Mouse (Mus musculus): ENCODE measurements around the gene Pbrm1.
A peak's percentile ranks its signal among the peaks of the same experiment; 100 is the strongest.

The Pbrm1 gene

DNA sequence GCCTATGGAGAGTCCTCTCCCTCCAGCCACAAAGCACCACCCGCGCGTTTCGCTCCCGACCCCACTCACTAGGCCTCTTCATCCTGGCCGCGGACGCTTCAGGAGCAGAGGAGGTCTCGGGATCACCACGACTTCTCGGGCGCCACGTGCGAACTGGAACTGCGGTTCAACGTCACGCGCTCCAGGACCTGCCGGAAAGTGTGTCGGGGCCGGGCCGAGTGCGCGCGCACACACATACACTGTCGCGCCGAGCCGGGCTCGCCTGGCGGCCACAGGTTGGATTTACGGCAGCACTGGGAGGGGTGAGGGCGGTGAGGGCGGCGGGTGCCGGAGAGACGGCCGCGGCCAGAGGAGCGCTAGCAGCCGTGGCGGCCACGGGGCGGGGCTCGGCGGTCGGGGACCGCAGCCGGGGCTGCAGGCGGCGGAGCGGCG, at the start of gene Pbrm1, which contains the start of gene Gnl3:
Gene Pbrm1 (plus strand): TSS at position 279 of the 432 bp plus-strand sequence.
Gene Gnl3 (minus strand): TSS at position 293 of the 432 bp plus-strand sequence.
- peak; percentile 98 for DNase-seq (ENCODE audit: low spot score in 2 of 2)

DNA sequence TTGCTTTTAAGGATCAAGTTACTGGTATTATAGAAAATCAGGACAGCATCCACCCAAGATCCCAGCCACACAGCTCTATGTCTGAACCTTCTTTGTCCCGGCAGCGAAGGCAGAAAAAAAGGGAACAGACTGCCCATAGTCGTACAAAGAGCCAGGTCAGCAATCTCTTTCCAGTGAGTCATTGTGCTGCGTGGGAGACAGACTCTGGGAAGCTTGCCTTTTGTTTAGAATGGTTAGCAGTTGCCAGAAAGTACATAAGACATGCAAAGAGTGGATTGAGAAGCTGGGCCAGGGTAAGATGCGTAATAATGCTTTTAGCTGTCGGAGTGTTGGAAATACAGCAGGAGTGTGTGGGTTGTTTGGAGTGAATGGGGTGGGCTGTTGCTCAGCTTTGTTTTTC, 44.7 kb upstream of the Pbrm1 start:
- DNase-seq (ENCODE audit: low spot score in 2 of 2) = peak; percentile 45 to 65

DNA sequence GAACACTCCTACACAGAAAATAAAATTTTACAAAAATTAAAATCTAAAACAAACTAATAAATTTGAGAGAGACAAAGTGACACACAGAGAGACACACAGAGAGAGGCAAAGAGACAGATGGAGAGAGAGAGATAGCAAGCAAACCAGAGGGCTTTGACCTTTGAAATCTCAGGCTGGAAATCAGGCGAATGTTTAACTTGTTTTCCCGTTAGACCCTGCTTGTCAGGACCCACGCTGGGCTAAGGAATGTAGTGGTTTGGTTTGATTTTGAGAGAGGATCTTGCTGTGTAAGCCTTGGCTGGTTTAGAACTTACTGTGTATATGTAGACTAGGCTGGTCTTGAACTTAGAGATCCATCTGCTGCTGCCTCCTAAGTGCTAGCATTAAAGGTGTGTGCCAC, 42.7 kb upstream of the Pbrm1 start:
- DNase-seq (ENCODE audit: low spot score in 2 of 2) = no peak

DNA sequence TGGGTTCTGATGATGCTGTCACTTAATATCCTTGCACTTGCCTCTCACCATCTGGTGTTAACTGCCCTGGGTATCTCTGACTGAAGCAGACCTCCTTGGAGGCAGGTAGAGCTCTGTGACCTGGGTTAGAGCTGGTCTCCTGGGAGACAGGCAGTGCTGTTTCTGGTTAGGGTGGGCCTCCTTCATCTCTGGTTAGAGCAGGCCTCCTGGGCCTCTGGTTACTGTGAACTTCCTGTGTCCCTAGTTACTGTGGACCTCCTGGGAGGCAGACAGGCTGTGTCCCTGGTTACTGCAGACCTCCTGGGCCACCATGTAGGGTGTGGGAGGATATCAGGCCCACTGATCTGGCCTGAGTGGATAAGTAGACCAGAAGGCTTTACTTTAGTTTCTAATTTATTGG, 22.5 kb upstream of the Pbrm1 start:
- no peak for DNase-seq (ENCODE audit: low spot score in 2 of 2)

DNA sequence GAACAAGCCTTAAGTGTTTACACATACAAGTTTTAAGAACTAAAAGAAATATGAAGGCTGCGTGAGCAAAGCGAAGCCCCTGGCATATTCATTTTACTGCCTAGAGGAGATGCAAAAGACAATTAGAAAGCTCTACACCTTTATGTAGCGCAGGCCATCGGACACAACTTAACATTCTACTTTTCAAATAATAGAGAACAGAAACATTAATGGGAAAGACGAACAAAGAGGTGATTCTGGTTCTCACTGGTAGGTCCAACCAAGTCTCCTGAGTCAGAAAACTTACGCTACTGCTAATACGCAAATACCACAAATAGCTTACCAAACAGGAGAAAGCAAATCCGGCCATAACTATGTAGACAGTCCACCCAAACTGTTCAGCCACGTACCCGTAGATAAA, 18.6 kb upstream of the Pbrm1 start:
- DNase-seq (ENCODE audit: low spot score in 2 of 2) = no peak

DNA sequence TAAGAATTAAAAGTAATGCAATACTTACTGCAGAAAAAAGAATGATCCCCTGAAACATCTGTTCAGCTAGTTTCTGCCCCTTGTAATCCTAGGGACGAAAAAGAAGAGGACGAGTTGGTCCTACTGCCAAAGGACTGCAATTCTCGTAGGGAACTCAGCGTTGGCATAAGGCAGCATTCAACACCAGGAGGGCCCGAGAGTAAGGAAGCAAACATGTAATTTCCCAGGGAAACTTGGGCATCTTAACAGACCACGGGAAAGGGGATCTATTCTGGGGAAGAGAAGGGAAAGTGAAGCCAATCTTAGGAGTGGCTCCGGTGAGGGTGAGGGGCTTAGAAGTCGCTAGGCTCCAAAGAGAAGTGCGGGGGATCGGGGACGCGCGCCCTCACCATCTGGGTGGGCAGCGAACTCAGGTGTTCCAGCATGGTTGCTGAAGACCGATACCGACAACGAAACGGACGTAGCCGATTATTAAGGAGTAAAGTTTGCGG, 18.1 kb upstream of the Pbrm1 start:
- DNase-seq (ENCODE audit: low spot score in 2 of 2) = no peak

DNA sequence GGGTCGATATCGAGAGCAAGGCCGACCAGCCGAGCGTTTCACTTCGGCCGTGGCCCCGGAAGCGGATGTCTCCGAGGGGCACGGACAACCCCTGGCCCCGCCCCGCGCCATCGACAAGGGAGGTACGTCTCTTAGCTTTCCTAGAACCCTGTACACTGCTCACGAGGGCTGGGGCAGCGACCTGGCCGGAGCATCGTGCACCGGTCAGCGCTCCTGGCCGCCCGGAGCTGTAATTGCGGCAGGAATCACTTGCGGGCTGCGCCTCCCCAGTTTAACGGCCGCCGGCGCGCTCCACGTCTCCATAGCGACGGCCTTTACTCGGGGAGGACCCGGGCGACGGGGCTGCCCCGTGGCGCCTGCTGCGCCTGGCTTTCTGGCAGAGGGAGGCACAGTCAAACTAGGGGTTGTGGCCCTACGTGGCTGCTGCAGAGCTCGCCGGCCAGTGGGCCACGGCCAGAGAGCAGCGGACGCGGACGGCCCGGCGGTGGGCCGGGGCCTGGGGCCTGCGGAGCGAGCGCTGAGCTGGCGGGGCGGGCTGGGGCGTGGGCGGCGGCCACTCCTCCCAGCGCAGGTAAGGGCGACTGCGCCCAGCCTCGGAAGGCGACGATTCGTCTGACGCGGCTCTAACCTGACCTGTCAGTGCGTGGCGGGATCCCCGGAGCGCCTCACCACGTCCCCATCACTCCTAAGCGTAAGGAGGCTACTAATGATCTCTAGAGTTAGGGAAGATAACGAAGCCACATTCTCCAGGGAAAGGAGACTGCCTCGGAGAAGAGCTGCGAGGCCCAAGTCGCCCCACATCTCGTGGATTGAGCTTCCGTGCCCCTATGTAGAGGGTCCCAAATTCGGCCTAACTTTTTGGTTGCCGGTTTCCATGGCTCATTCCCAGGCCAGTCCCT, 17.4 kb upstream of the Pbrm1 start, which contains the start of the genes Glt8d1 and Spcs1:
Gene Glt8d1 (plus strand): TSS at position 94 of the 899 bp plus-strand sequence.
Gene Spcs1 (minus strand): TSS at position 366 of the 899 bp plus-strand sequence.
- peak; percentile 91 for DNase-seq (ENCODE audit: low spot score in 2 of 2)

DNA sequence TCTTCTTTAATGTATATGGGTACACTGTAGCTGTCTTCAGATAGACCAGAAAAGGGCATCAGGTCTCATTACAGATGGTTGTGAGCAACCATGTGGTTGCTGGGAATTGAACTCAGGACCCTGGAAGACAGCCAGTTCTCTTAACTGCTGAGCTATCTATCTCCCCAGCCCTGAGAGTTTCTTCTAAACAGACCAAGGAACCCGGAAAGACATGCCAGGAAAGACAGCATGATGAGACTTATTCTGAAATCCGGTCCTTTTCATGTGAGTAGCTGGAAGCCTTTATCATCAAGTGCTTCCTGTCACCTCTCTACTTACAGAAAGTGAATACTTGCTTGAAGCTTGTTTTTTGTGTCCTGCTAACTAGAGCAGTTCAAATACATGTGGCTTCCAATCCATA, 14.4 kb upstream of the Pbrm1 start:
- no peak for DNase-seq (ENCODE audit: low spot score in 2 of 2)

DNA sequence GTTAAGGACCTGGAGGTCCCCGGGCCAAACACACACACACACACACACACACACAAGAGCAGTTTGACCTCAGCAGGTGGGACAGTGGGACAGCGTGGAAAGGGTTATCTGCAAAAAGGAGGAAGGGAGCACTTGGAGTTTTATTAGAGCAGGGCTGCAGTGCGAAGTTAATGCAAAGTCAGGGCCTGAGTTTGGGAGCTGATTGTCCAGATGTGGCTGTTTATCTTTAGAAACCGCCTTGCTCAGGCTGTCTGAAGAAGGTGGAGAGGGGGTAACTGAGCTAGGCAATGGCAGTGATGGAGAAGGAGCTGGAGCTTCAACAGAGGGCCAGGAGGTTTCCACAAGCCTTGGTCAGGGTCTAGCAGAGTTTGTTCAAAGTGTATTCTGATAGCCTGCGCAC, 12.2 kb upstream of the Pbrm1 start:
- DNase-seq (ENCODE audit: low spot score in 2 of 2) = no peak

DNA sequence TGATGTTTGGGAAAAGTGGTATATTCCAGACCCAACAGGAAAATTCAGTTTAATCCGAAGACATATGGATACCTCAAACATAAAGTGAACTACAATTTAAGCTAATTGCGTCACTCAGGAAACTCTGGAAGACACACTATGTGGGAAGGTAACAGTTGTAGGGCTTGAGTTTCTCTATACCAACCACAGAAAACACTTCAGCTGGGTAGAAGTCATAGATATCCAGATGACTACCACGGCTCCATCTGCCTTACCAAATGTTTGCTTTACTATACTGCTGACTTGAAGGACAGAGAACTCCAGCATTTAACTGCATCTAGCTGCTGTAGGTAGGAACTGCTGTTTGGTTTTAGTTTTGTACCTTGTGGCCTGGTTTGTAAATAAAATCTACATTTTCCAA, 7.3 kb upstream of the Pbrm1 start:
- DNase-seq (ENCODE audit: low spot score in 2 of 2) = no peak

DNA sequence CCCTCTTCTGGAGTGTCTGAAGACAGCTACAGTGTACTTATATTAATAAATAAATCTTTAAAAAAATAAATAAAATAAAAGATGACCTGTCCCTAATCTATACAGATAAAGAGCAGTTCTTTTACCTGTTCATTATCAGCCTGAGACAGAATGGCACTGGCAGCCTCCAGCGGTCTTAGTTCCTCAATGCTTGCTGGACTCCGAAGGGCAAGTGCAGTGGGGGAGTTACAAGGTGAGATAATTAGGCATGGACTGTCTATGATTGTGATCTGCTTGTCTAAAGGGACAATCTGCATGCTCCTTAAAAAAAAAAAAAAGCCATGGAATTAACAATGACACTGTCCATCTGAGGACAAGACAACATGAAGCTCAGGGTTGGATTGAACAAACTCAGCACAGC, 5.0 kb upstream of the Pbrm1 start:
- DNase-seq (ENCODE audit: low spot score in 2 of 2) = no peak

DNA sequence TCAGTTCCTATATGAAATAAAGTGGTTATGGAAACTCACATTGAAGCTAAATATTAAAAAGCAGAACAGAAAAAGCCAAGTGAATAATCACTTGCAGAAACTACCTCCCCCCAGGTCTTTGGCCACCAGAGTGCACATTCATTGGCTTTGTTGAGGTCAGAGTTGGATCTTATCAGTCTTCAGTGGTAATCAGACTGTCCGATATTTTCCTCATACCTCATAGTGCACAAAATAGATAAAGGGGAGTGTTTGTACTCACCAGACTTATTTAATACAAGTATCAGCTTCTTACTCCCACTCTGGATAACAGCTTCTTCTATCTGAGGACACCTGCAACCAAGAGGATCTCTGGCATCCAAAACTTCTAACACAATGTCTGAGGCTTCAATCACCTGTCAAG, 2.9 kb upstream of the Pbrm1 start:
- DNase-seq (ENCODE audit: low spot score in 2 of 2) = no peak

DNA sequence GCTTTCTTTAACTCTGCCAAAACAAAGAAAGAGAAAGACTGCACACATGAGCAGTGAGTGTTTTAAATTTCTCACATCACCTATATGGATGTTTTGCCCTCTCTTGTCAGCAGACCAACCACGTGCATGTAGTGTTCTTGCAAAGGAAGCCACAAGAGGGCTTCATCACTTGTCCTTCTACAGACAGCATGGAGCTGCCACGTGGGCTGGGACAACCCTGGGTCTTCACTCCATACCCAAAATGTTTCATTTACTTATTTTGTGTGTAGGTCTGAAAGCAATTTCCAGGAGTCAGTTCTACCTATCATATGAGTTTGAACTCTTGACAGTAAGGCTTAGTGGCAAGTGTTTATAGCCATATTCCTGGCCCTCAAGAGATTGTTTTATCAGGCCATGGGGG, 1.1 kb upstream of the Pbrm1 start:
- DNase-seq (ENCODE audit: low spot score in 2 of 2) = no peak

DNA sequence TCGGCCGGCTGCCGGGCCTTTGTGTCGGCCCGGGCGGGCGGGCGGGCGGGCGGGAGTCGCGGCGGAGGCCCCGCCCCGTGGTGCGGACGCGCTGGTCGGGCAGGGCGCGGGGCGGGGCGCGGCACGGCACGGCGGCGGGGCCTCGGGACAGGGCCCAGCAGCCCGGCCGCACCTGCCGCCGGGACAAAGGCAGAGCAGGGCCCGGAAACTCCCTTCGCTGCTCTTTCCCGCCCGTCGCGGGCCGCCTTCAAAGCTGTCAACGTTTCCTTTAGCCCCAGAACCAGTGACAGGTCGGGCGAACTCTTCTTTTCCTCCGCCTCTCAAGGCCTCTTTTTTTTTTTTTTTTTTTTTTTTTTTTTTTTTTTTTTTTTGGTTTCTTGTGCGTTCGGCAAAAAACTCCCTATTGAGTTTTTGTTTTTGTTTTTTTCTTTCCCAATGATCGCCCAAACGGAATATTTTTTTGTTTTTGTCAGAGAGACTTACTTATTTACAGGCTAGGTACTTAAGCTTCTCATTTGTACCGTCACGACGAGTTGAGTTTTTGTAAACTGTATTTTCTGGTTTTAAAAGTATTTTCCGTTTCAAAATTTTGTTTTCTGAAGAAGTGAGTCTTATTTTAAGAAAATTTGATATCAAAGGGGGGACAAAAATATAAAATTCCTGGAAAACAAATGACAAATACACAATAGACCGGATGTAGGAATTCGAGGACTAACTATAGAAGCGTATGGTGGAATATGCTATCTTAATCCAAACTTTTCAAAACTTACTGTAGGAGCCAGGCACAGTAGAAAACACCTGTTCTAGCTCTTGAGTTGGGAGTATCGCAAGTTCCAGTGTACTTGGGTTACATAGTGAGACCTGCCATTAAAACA, 630 bp downstream of the Pbrm1 start:
- DNase-seq (ENCODE audit: low spot score in 2 of 2) = peak; percentile 60 to 67

DNA sequence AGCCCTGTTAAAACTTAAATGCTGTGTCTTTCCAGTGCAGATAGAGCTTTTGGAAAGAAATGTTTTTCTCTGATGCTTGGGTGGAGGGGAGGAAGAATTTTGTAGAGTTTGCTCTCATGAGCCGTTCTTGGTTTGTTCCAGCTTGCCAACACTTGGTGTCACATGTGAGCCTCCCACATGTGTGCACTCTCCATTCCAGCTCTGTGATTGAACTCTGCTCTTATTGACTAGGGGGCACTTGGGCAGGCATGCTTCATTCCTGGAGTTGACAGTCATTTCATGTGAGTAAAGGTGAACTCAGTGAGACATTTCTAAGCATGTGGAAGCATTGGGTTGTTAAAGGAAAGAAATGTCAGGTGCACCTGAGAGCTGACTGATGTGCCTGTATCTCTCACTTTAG, 3.6 kb downstream of the Pbrm1 start:
- no peak for DNase-seq (ENCODE audit: low spot score in 2 of 2)

DNA sequence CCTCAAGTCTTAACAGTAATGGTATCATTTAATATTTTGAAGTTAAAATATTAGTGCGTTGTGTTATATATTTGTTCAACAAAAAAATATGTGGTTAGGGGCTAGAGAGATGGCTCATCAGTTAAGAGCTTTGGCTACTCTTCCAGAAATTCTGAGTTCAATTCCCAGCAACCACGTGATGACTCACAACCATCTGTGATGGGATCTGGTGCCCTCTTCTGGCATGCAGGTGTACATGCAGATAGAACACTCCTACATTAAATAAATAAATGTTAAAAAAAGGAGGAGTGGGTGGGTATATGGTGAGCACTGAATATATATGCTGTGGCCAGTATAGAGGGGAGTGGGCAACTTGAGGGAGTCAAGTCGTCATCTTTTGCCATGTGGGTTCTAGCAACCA, 6.8 kb downstream of the Pbrm1 start:
- DNase-seq (ENCODE audit: low spot score in 2 of 2) = no peak

DNA sequence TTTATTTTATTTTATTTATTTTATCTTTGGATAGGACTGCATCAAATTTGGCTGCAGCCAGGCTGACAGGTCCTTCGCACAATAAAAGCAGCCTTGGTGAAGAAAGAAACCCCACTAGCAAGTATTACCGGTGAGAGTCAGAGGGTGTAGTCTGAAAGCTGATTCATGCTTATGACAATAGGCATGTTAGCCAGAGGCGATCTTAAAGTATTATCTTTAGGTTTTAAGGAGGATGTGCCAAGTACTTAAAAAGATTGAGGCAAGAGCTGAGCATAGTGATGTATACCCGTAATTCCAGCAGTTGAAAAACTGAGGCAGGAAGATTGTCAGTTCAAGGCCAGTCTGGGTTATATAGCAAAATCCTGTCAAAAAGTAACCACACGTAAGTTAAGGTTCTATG, 26.4 kb downstream of the Pbrm1 start:
- no peak for DNase-seq (ENCODE audit: low spot score in 2 of 2)

DNA sequence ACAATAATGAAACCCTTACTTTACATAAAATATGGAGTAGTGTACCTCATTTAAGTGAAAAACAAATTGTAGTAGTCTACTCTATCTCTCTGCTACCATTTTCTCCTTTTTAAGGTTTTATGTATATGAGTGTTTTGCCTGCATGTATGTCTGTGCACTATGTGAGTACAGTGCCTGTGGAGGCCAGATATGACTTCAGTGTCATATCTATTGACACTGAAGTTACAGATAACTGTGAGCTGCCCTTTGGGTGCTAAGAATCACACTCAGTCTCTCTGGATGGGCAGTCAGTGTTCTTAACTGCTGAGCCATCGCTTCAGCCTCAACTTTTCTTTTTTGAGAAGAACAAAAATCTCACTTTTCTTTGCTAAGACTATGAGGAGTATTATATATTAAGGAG, 26.9 kb downstream of the Pbrm1 start:
- no peak for DNase-seq (ENCODE audit: low spot score in 2 of 2)

DNA sequence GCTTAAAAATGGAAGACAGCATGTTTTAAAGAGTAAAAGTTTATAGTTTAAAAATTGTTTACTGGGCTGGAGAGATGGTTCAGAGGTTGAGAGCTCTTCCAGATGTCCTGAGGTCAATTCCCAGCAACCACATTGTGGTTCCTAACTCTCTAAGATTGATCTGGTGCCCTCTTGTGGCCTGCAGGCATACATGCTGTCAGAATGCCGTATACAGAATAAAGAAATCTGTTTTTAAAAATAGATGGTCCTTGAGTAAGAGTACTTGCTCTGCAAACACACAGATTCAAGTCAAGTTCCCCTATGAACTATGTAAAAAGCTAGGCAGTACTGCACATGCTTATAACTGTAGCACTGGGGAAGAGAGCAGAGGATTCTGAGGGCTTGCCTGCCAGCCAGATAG, 43.3 kb downstream of the Pbrm1 start:
- no peak for DNase-seq (ENCODE audit: low spot score in 2 of 2)

DNA sequence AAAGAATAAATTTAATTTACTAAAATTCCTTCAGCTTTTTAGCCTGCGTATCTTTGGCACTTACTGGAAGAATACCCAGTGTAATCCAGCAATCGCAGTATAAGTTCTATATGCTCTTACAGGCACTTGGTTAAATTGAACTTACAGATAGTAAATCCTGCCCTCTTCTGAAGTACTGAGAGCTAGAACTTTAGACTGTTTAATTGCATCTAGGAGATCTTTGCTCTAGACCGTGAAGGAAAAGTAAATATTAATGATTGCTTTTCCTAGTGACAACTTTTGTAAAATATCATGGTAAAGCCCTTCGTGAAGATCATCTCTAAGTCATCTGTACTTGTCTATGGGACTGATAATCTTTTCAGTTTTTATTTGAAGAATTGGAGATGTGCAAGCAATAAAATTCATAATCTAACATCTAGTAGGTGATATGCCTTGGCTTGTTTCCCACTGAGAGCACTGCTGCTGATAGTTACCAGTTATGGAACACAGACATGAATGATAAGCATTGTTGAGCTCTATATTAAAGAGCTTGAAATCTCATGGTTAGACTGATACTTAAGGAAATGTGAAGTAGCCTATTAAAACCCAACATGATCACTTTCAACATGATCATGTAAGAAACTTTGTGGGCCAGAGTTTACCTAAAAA, 50.3 kb downstream of the Pbrm1 start:
- no peak for DNase-seq (ENCODE audit: low spot score in 2 of 2)

DNA sequence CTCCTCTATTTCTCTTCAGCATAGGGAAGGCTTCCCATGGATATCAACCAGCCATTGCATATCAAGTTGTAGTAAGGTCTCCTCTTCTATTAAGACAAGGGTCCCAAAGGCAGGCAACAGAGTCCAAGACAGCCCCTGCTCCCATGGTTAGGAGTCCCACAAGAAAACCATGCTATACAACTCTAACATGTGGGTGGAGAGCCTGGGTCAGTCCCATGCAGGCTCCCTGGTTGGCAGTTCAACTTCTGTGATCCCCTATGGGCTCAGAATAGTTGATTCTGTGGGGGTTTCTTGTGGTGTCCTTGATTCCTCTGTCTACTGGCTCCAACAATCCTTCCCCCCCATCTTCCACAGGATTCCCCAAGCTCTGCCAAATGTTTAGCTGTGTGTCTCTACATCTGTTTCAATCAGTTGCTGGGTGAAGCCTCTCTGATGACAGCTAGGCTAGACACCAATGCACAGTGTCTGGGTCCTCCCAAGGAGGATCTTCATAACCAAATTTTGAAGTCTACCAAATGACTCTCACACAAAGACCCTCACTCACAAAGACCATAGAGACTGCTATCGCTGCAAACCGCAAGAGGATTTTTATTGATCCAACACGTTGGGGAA, 59.8 kb downstream of the Pbrm1 start:
- no peak for DNase-seq (ENCODE audit: low spot score in 2 of 2)

Measured in right cerebral cortex, postnatal 10 days (tissue).